Mouse (Mus musculus) ES-E14 (cell line): ENCODE data around the gene Baiap2l1. TPM values are rescaled to one million over a fixed set of nuclear protein-coding genes. Genes with fewer than 3 reads are reported as not detected.

Experiments used
- DNase-seq: peaks from one replicate; pipeline ENCODE4 v3.0.0-alpha.2; 2013; ENCODE audit warnings: low read depth, low spot score
- H3K27ac ChIP-seq: 2 replicates; pipeline ENCODE4 v1.5.1; 2012; ENCODE audit warnings: low read depth, mild to moderate bottlenecking, low read length, moderate library complexity, mixed read lengths; ENCODE audit not compliant: poor library complexity, insufficient read depth, severe bottlenecking
- H3K36me3 ChIP-seq: 2 replicates; pipeline ENCODE4 v1.6.1; 2012; ENCODE audit warnings: mild to moderate bottlenecking, low read length, moderate library complexity, mixed read lengths; ENCODE audit not compliant: control insufficient read depth, poor library complexity, insufficient read depth, severe bottlenecking
- H3K4me1 ChIP-seq, 2 experiments: fragments of 150-350 bp in 1 of 2; sonication (generic) in 1 of 2; 2 replicates each; pipeline ENCODE4 v1.6.1; 2012; ENCODE audit warnings: low read length in 2 of 2, mild to moderate bottlenecking in 1 of 2, mixed read lengths in 1 of 2; ENCODE audit not compliant: control insufficient read depth in 2 of 2, insufficient read depth in 2 of 2, poor library complexity in 1 of 2
- H3K4me3 ChIP-seq, 2 experiments: fragments of 150-350 bp in 1 of 2; sonication (generic) in 1 of 2; 2 replicates each; pipeline ENCODE4 v1.5.1; 2012; ENCODE audit warnings: low read length in 2 of 2, low read depth in 1 of 2, mild to moderate bottlenecking in 1 of 2, mixed read lengths in 1 of 2; ENCODE audit not compliant: insufficient read depth in 1 of 2, poor library complexity in 1 of 2, severe bottlenecking in 1 of 2
- H3K9ac ChIP-seq: 2 replicates; pipeline ENCODE4 v1.6.1; 2012; ENCODE audit warnings: low read depth, mild to moderate bottlenecking, low read length, mixed read lengths; ENCODE audit not compliant: poor library complexity, insufficient read depth, severe bottlenecking
- H3K9me3 ChIP-seq: fragments of 150-350 bp; sonication (generic); 2 replicates; pipeline ENCODE4 v1.6.1; 2012; ENCODE audit warnings: low read depth, mild to moderate bottlenecking, low read length; ENCODE audit not compliant: control insufficient read depth, insufficient read depth
- CHD2 ChIP-seq: IDR thresholded peaks from 2 replicates; pipeline ENCODE4 v1.6.1; 2014; ENCODE audit warnings: mild to moderate bottlenecking, low read depth, low read length, inconsistent platforms
- HCFC1 ChIP-seq: IDR thresholded peaks from 2 replicates; pipeline ENCODE4 v1.6.1; 2012; ENCODE audit warnings: low read length, inconsistent platforms, borderline replicate concordance; ENCODE audit not compliant: insufficient read depth
- MAFK ChIP-seq: IDR thresholded peaks from 2 replicates; pipeline ENCODE4 v1.6.1; 2014; ENCODE audit warnings: mild to moderate bottlenecking, low read depth, low read length, inconsistent platforms; ENCODE audit not compliant: insufficient read depth
- ZC3H11A ChIP-seq: IDR thresholded peaks from 2 replicates; pipeline ENCODE4 v1.6.1; 2012; ENCODE audit warnings: low read depth, mild to moderate bottlenecking, inconsistent platforms, low read length, borderline replicate concordance
- ZNF384 ChIP-seq: IDR thresholded peaks from 2 replicates; pipeline ENCODE4 v1.6.1; 2012; ENCODE audit warnings: low read depth, low read length, inconsistent platforms
- in situ Hi-C, 2 experiments: fragments of 600-800 bp; cut with MboI; formaldehyde crosslinking; loops; one replicate each; pipeline ENCODE4 v1.15.1; 2025; ENCODE audit warnings: low sequenced_read_pairs in 2 of 2, inconsistent platforms in 1 of 2; ENCODE audit not compliant: unreplicated experiment in 2 of 2
- total RNA-seq: library from RNA; depleted of rRNA; stranded (reverse); fragments of 300-350 nt; gene quantifications from 2 replicates; pipeline ENCODE4 v1.2.3, GENCODE M21; 2012

Baiap2l1 gene
- total RNA-seq, 1 experiment, result 1.4 TPM

- H3K9ac ChIP-seq, result peak overlapping the region; percentile 2; the same call in 1 of the 2 replicates
- TF ChIP-seq ZC3H11A, result no peak
- TF ChIP-seq HCFC1, result no peak
- TF ChIP-seq MAFK, result no peak
- no peak for TF ChIP-seq ZNF384
- no peak for TF ChIP-seq CHD2
- no peak for DNase-seq
- no peaks in the 10 kb centered on the region for H3K36me3 ChIP-seq
- H3K4me1 ChIP-seq, result no peaks in the 10 kb centered on the region; a peak in 2 of 4 replicates
- in situ Hi-C loops, result no loop called here
- H3K27ac ChIP-seq, result no peak overlapping the region
- H3K9me3 ChIP-seq, result no peaks in the 10 kb centered on the region
- peak overlapping the region; percentile 71 to 97; a peak in 3 of 4 replicates for H3K4me3 ChIP-seq
These were observed 643 bp upstream of the Baiap2l1 start for GRCm38 (mm10) chr5:144358592-144358917.

- TF ChIP-seq HCFC1 (no peak), ZNF384 (no peak), MAFK (no peak), CHD2 (no peak), ZC3H11A (no peak)
- no peaks in the 10 kb centered on the region; a peak in 2 of 4 replicates for H3K4me1 ChIP-seq
- no peaks in the 10 kb centered on the region for H3K36me3 ChIP-seq
- H3K9ac ChIP-seq, result peak overlapping the region; percentile 60
- no peaks in the 10 kb centered on the region for H3K9me3 ChIP-seq
- DNase-seq, result peak; percentile 24
- H3K4me3 ChIP-seq, result peak overlapping the region; percentile 71 to 97
- in situ Hi-C loops, result no loop called here
- H3K27ac ChIP-seq, result no peak overlapping the region
These were observed 396 bp downstream of the Baiap2l1 start for GRCm38 (mm10) chr5:144357551-144357880.

- no peak for TF ChIP-seq MAFK
- TF ChIP-seq HCFC1, result no peak
- TF ChIP-seq ZC3H11A, result peak; percentile 11; the same call in 1 of the 2 replicates
- TF ChIP-seq ZNF384, result no peak
- in situ Hi-C loops, result no loop called here
- Histone ChIP-seq H3K27ac (no peak overlapping the region), H3K4me3 (peak overlapping the region; percentile 71 to 97), H3K9me3 (no peaks in the 10 kb centered on the region), H3K36me3 (no peaks in the 10 kb centered on the region), H3K9ac (no peak overlapping the region), H3K4me1 (no peaks in the 10 kb centered on the region; a peak in 2 of 4 replicates)
- no peak for DNase-seq
These were observed 996 bp downstream of the Baiap2l1 start for GRCm38 (mm10) chr5:144356776-144357455.

- no peak overlapping the region for H3K4me3 ChIP-seq
- DNase-seq, result no peak
- H3K9ac ChIP-seq, result no peak overlapping the region
- no peaks in the 10 kb centered on the region; a peak in 1 of 4 replicates for H3K4me1 ChIP-seq
- no peaks in the 10 kb centered on the region for H3K9me3 ChIP-seq
- in situ Hi-C loops, result no loop called here
- H3K36me3 ChIP-seq, result no peaks in the 10 kb centered on the region
- no peak overlapping the region for H3K27ac ChIP-seq
- no peak for TF ChIP-seq ZNF384
- TF ChIP-seq HCFC1, result no peak
- TF ChIP-seq CHD2, result no peak
- TF ChIP-seq ZC3H11A, result no peak
- no peak for TF ChIP-seq MAFK
These were observed 5.5 kb downstream of the Baiap2l1 start for GRCm38 (mm10) chr5:144352250-144353047.
